Mouse (Mus musculus) ES-E14 (cell line): ENCODE measurements around the gene Golim4. TPM values are rescaled to one million over a fixed set of nuclear protein-coding genes. Genes with fewer than 3 reads are reported as not detected.

Experiments
- DNase-seq: peaks from one replicate; pipeline ENCODE4 v3.0.0-alpha.2; 2013; ENCODE audit warnings: low read depth, low spot score
- H3K27ac ChIP-seq: 2 replicates; pipeline ENCODE4 v1.5.1; 2012; ENCODE audit warnings: low read depth, mild to moderate bottlenecking, low read length, moderate library complexity, mixed read lengths; ENCODE audit not compliant: poor library complexity, insufficient read depth, severe bottlenecking
- H3K36me3 ChIP-seq: 2 replicates; pipeline ENCODE4 v1.6.1; 2012; ENCODE audit warnings: mild to moderate bottlenecking, low read length, moderate library complexity, mixed read lengths; ENCODE audit not compliant: control insufficient read depth, poor library complexity, insufficient read depth, severe bottlenecking
- H3K4me1 ChIP-seq, 2 experiments: fragments of 150-350 bp in 1 of 2; sonication (generic) in 1 of 2; 2 replicates each; pipeline ENCODE4 v1.6.1; 2012; ENCODE audit warnings: low read length in 2 of 2, mild to moderate bottlenecking in 1 of 2, mixed read lengths in 1 of 2; ENCODE audit not compliant: control insufficient read depth in 2 of 2, insufficient read depth in 2 of 2, poor library complexity in 1 of 2
- H3K4me3 ChIP-seq, 2 experiments: fragments of 150-350 bp in 1 of 2; sonication (generic) in 1 of 2; 2 replicates each; pipeline ENCODE4 v1.5.1; 2012; ENCODE audit warnings: low read length in 2 of 2, low read depth in 1 of 2, mild to moderate bottlenecking in 1 of 2, mixed read lengths in 1 of 2; ENCODE audit not compliant: insufficient read depth in 1 of 2, poor library complexity in 1 of 2, severe bottlenecking in 1 of 2
- H3K9ac ChIP-seq: 2 replicates; pipeline ENCODE4 v1.6.1; 2012; ENCODE audit warnings: low read depth, mild to moderate bottlenecking, low read length, mixed read lengths; ENCODE audit not compliant: poor library complexity, insufficient read depth, severe bottlenecking
- H3K9me3 ChIP-seq: fragments of 150-350 bp; sonication (generic); 2 replicates; pipeline ENCODE4 v1.6.1; 2012; ENCODE audit warnings: low read depth, mild to moderate bottlenecking, low read length; ENCODE audit not compliant: control insufficient read depth, insufficient read depth
- CHD2 ChIP-seq: IDR thresholded peaks from 2 replicates; pipeline ENCODE4 v1.6.1; 2014; ENCODE audit warnings: mild to moderate bottlenecking, low read depth, low read length, inconsistent platforms
- HCFC1 ChIP-seq: IDR thresholded peaks from 2 replicates; pipeline ENCODE4 v1.6.1; 2012; ENCODE audit warnings: low read length, inconsistent platforms, borderline replicate concordance; ENCODE audit not compliant: insufficient read depth
- MAFK ChIP-seq: IDR thresholded peaks from 2 replicates; pipeline ENCODE4 v1.6.1; 2014; ENCODE audit warnings: mild to moderate bottlenecking, low read depth, low read length, inconsistent platforms; ENCODE audit not compliant: insufficient read depth
- ZC3H11A ChIP-seq: IDR thresholded peaks from 2 replicates; pipeline ENCODE4 v1.6.1; 2012; ENCODE audit warnings: low read depth, mild to moderate bottlenecking, inconsistent platforms, low read length, borderline replicate concordance
- ZNF384 ChIP-seq: IDR thresholded peaks from 2 replicates; pipeline ENCODE4 v1.6.1; 2012; ENCODE audit warnings: low read depth, low read length, inconsistent platforms
- in situ Hi-C, 2 experiments: fragments of 600-800 bp; cut with MboI; formaldehyde crosslinking; loops; one replicate each; pipeline ENCODE4 v1.15.1; 2025; ENCODE audit warnings: low sequenced_read_pairs in 2 of 2, inconsistent platforms in 1 of 2; ENCODE audit not compliant: unreplicated experiment in 2 of 2
- total RNA-seq: library from RNA; depleted of rRNA; stranded (reverse); fragments of 300-350 nt; gene quantifications from 2 replicates; pipeline ENCODE4 v1.2.3, GENCODE M21; 2012

The Golim4 gene
- total RNA-seq, 1 experiment, result 11.8 TPM

GRCm38 (mm10) chr3:75941864-75942263 lies 14.9 kb downstream of the Golim4 start:
- Histone ChIP-seq H3K9me3 (no peaks in the 10 kb centered on the region), H3K9ac (no peak overlapping the region), H3K36me3 (no peaks in the 10 kb centered on the region; the same call in 1 of the 2 replicates), H3K4me1 (no peaks in the 10 kb centered on the region), H3K27ac (no peak overlapping the region), H3K4me3 (no peak overlapping the region)
- TF ChIP-seq CHD2, result no peak
- no peak for TF ChIP-seq HCFC1
- no peak for TF ChIP-seq ZC3H11A
- TF ChIP-seq MAFK, result no peak
- no peak for TF ChIP-seq ZNF384
- DNase-seq, result no peak
- in situ Hi-C loops, result no loop called here

- in situ Hi-C loops, result no loop called here
- Histone ChIP-seq H3K4me3 (no peak overlapping the region), H3K4me1 (no peaks in the 10 kb centered on the region), H3K36me3 (no peaks in the 10 kb centered on the region), H3K27ac (no peak overlapping the region), H3K9me3 (no peaks in the 10 kb centered on the region), H3K9ac (no peak overlapping the region)
- no peak for DNase-seq
- no peak for TF ChIP-seq ZC3H11A
- TF ChIP-seq HCFC1, result no peak
- TF ChIP-seq ZNF384, result no peak
- no peak for TF ChIP-seq CHD2
- TF ChIP-seq MAFK, result no peak
Observed at GRCm38 (mm10) chr3:75936152-75936551, 20.6 kb downstream of the Golim4 start.

GRCm38 (mm10) chr3:75930659-75931225 lies 26.0 kb downstream of the Golim4 start:
- H3K27ac ChIP-seq, result no peak overlapping the region
- in situ Hi-C loops, result no loop called here
- H3K36me3 ChIP-seq, result no peaks in the 10 kb centered on the region
- H3K4me1 ChIP-seq, result no peaks in the 10 kb centered on the region
- DNase-seq, result no peak
- H3K4me3 ChIP-seq, result no peak overlapping the region
- no peak overlapping the region for H3K9ac ChIP-seq
- no peaks in the 10 kb centered on the region for H3K9me3 ChIP-seq
- TF ChIP-seq MAFK (no peak), ZC3H11A (no peak), ZNF384 (no peak), CHD2 (no peak), HCFC1 (no peak)

- Histone ChIP-seq H3K9ac (no peak overlapping the region), H3K4me3 (no peak overlapping the region), H3K27ac (no peak overlapping the region), H3K36me3 (no peaks in the 10 kb centered on the region), H3K9me3 (no peaks in the 10 kb centered on the region), H3K4me1 (no peaks in the 10 kb centered on the region)
- in situ Hi-C loops, result no loop called here
- TF ChIP-seq ZNF384 (no peak), CHD2 (no peak), MAFK (no peak), HCFC1 (no peak), ZC3H11A (no peak)
- DNase-seq, result no peak
Observed at GRCm38 (mm10) chr3:75929926-75930548, 26.7 kb downstream of the Golim4 start.

- Histone ChIP-seq H3K36me3 (no peaks in the 10 kb centered on the region), H3K9ac (no peak overlapping the region), H3K9me3 (no peaks in the 10 kb centered on the region), H3K4me3 (no peak overlapping the region), H3K27ac (no peak overlapping the region), H3K4me1 (no peaks in the 10 kb centered on the region)
- in situ Hi-C loops, result no loop called here
- TF ChIP-seq ZNF384, result no peak
- TF ChIP-seq MAFK, result no peak
- no peak for TF ChIP-seq ZC3H11A
- TF ChIP-seq HCFC1, result no peak
- no peak for TF ChIP-seq CHD2
- no peak for DNase-seq
Observed at GRCm38 (mm10) chr3:75926327-75926726, 30.4 kb downstream of the Golim4 start.
